9 mouse cellular contexts compared by ENCODE assay signal in genomic region chr1:78510862-78511261, GRCm38 (mm10). TPM values are rescaled to one million over a fixed set of nuclear protein-coding genes. Genes with fewer than 3 reads are reported as not detected.
DNase-seq lines count a peak whose midpoint lies in the region; ATAC-seq and TF ChIP-seq lines count a peak whose summit lies in the region.
"Had no signal": no experiment of that assay in that cellular context is flagged by ENCODE, and none has a peak within 500 bp of the region (broad histone marks: within the 10 kb centered on the region; RNA-seq: fewer than 3 reads in every experiment).

Gene Mogat1, plus strand, starts transcription at chr1:78510991.

- no peaks in the 10 kb centered on the region for H3K9me3 ChIP-seq in heart, embryonic 15.5 days (replicated peaks)
- no peaks in the 10 kb centered on the region for H3K9me3 ChIP-seq in forebrain, embryonic 12.5 days
- H3K9me3 ChIP-seq in kidney, postnatal 0 days (replicated peaks; ENCODE audit: low read length), result no peaks in the 10 kb centered on the region
- H3K9me3 ChIP-seq in midbrain, embryonic 16.5 days (replicated peaks; ENCODE audit: control insufficient read depth, low read length, poor library complexity, severe bottlenecking), result no peaks in the 10 kb centered on the region

- no peak within 1 kb of the TSS for H3K9ac ChIP-seq in heart, embryonic 15.5 days
- H3K9ac ChIP-seq in forebrain, embryonic 12.5 days, result peak within 1 kb of the TSS; percentile 36
- H3K9ac ChIP-seq in kidney, postnatal 0 days (ENCODE audit: low read depth, low read length), result no peak within 1 kb of the TSS
- peak within 1 kb of the TSS; percentile 68 for H3K9ac ChIP-seq in midbrain, embryonic 16.5 days (ENCODE audit: low read depth, low read length)
- H3K9ac ChIP-seq: liver, embryonic 14.5 days had no signal

- DNase-seq in heart, adult 9 months (ENCODE audit: low spot score in 2 of 2), result no peak
- no peak for DNase-seq in kidney, postnatal 0 days (ENCODE audit: low spot score)
- no peak for DNase-seq in cerebellum, adult 2 months
- no peak for DNase-seq in thymus, postnatal 25 days

- H3K4me2 ChIP-seq in heart, embryonic 15.5 days, result peak within 1 kb of the TSS; percentile 67
- peak within 1 kb of the TSS; percentile 58 for H3K4me2 ChIP-seq in forebrain, embryonic 12.5 days
- H3K4me2 ChIP-seq in kidney, postnatal 0 days (ENCODE audit: low read length), result peak within 1 kb of the TSS; percentile 57
- H3K4me2 ChIP-seq in midbrain, embryonic 16.5 days (ENCODE audit: low read length), result peak within 1 kb of the TSS; percentile 66

- peak within 1 kb of the TSS; percentile 39 for H3K4me3 ChIP-seq in heart, embryonic 15.5 days
- H3K4me3 ChIP-seq in forebrain, embryonic 12.5 days (replicated peaks), result peak within 1 kb of the TSS; percentile 28
- peak within 1 kb of the TSS; percentile 14; the same call in 1 of the 2 replicates for H3K4me3 ChIP-seq in kidney, postnatal 0 days (replicated peaks; ENCODE audit: low read depth, low read length)
- peak within 1 kb of the TSS; percentile 40 for H3K4me3 ChIP-seq in midbrain, embryonic 16.5 days (ENCODE audit: low read depth, low read length)
- no peak within 1 kb of the TSS for H3K4me3 ChIP-seq in cerebellum, adult 2 months (replicated peaks; ENCODE audit: insufficient read depth, low read depth, low read length)

- H3K36me3 ChIP-seq in heart, embryonic 15.5 days, result no peaks in the 10 kb centered on the region
- no peaks in the 10 kb centered on the region for H3K36me3 ChIP-seq in forebrain, embryonic 12.5 days (replicated peaks)
- H3K36me3 ChIP-seq in kidney, postnatal 0 days (ENCODE audit: insufficient read depth, low read length), result no peaks in the 10 kb centered on the region
- no peaks in the 10 kb centered on the region for H3K36me3 ChIP-seq in midbrain, embryonic 16.5 days (ENCODE audit: control insufficient read depth, insufficient read depth, low read length)

- no peak within 1 kb of the TSS for H3K27ac ChIP-seq in heart, embryonic 15.5 days
- no peak within 1 kb of the TSS for H3K27ac ChIP-seq in forebrain, embryonic 12.5 days
- no peak within 1 kb of the TSS for H3K27ac ChIP-seq in kidney, postnatal 0 days
- H3K27ac ChIP-seq in midbrain, embryonic 16.5 days (ENCODE audit: low read length), result no peak within 1 kb of the TSS
- H3K27ac ChIP-seq in cerebellum, adult 2 months (ENCODE audit: insufficient read depth, low read length), result no peak within 1 kb of the TSS
- H3K27ac ChIP-seq: liver, embryonic 14.5 days had no signal

- ATAC-seq in heart, embryonic 15.5 days (replicated peaks; ENCODE audit: insufficient number of reproducible peaks, insufficient read depth, low FRiP score, low read depth), result no peak
- ATAC-seq in forebrain, embryonic 12.5 days (ENCODE audit: low FRiP score), result no peak
- ATAC-seq in kidney, postnatal 0 days (replicated peaks; ENCODE audit: low FRiP score, low read depth), result no peak
- ATAC-seq in midbrain, embryonic 16.5 days, result no peak
- ATAC-seq in inflammation-experienced regulatory T-cells, adult 6 months, result no peak

- no peak for TF ChIP-seq CTCF in kidney, postnatal 0 days (IDR thresholded peaks at IDR 0.05; ENCODE audit: low read depth)
- no peak for TF ChIP-seq CTCF in cerebellum, adult 2 months (IDR thresholded peaks at IDR 0.05; ENCODE audit: borderline replicate concordance, insufficient read depth, low read depth, low read length)

- 57% methylated on average over 5 of the region's 5 CpGs for WGBS in heart, embryonic 15.5 days
- 61% methylated on average over 5 of the region's 5 CpGs for WGBS in forebrain, embryonic 12.5 days
- 60% methylated on average over 5 of the region's 5 CpGs for WGBS in kidney, postnatal 0 days
- 67% methylated on average over 5 of the region's 5 CpGs for WGBS in midbrain, embryonic 16.5 days
- 71% methylated on average over 5 of the region's 5 CpGs for WGBS in cerebellum, adult 2 months

- H3K27me3 ChIP-seq in heart, embryonic 15.5 days, result peaks cover 23% of the 10 kb centered on the region
- H3K27me3 ChIP-seq in forebrain, embryonic 12.5 days, result peaks cover 5% of the 10 kb centered on the region; the same call in 1 of the 2 replicates
- H3K27me3 ChIP-seq in kidney, postnatal 0 days (ENCODE audit: insufficient read depth, low read length), result no peaks in the 10 kb centered on the region
- no peaks in the 10 kb centered on the region for H3K27me3 ChIP-seq in midbrain, embryonic 16.5 days (ENCODE audit: control insufficient read depth, insufficient read depth, low read depth, low read length)
- no peaks in the 10 kb centered on the region; the same call in 1 of the 2 replicates for H3K27me3 ChIP-seq in cerebellum, adult 2 months (ENCODE audit: control insufficient read depth, insufficient read depth, low read length)

- H3K4me1 ChIP-seq in heart, embryonic 15.5 days (replicated peaks), result peaks cover 5% of the 10 kb centered on the region
- H3K4me1 ChIP-seq in forebrain, embryonic 12.5 days, result peaks cover 8% of the 10 kb centered on the region
- H3K4me1 ChIP-seq in kidney, postnatal 0 days (replicated peaks; ENCODE audit: insufficient read depth, low read length), result no peaks in the 10 kb centered on the region
- no peaks in the 10 kb centered on the region for H3K4me1 ChIP-seq in midbrain, embryonic 16.5 days (ENCODE audit: control insufficient read depth, insufficient read depth, low read length)
- H3K4me1 ChIP-seq in cerebellum, adult 2 months (ENCODE audit: control insufficient read depth, insufficient read depth, low read length), result no peaks in the 10 kb centered on the region

- TF ChIP-seq POLR2A in cerebellum, adult 2 months (IDR thresholded peaks at IDR 0.05; ENCODE audit: borderline replicate concordance, insufficient read depth, low read length), result no peak

RNA-seq across cellular contexts. Expression of gene Mogat1, which starts in this region (rescaled TPM):
- not detected in 2 replicates for polyA plus RNA-seq in heart, embryonic 15.5 days (2015; fragmentation: Nextera tagmentation; extraction: Ambion mirVana)
- not detected in 2 replicates for polyA plus RNA-seq in forebrain, embryonic 12.5 days (2016; fragmentation: Nextera tagmentation; extraction: Ambion mirVana)
- 2.0 and 3.0 TPM in 2 replicates for polyA plus RNA-seq in kidney, postnatal 0 days (2015; fragmentation: Nextera tagmentation; extraction: Ambion mirVana)
- 0.43 TPM in 1 of 2 replicates, not detected in the other for polyA plus RNA-seq in midbrain, embryonic 16.5 days (2015; fragmentation: Nextera tagmentation; extraction: Ambion mirVana)
- polyA plus RNA-seq in inflammation-experienced regulatory T-cells, adult 6 months (2017; shearing (Covaris generic)), result not detected
- 0.97 and 1.5 TPM in 2 replicates for polyA plus RNA-seq in cerebellum, adult 2 months (2012; rRNA removed)

Comparison
In these comparisons a context has a peak if more than half of its experiments do, and no peak if none do; other contexts are left out.
1. H3K9ac ChIP-seq: peak in forebrain, embryonic 12.5 days (single experiment) and midbrain, embryonic 16.5 days (single experiment); none in heart, embryonic 15.5 days (single experiment) and kidney, postnatal 0 days (single experiment).
2. Peak in every context shown above with its lines, with median percentiles within 50 percentile points of each other: H3K4me2 ChIP-seq.